ENCODE assay signal across 8 mouse cellular contexts in the genomic region with DNA sequence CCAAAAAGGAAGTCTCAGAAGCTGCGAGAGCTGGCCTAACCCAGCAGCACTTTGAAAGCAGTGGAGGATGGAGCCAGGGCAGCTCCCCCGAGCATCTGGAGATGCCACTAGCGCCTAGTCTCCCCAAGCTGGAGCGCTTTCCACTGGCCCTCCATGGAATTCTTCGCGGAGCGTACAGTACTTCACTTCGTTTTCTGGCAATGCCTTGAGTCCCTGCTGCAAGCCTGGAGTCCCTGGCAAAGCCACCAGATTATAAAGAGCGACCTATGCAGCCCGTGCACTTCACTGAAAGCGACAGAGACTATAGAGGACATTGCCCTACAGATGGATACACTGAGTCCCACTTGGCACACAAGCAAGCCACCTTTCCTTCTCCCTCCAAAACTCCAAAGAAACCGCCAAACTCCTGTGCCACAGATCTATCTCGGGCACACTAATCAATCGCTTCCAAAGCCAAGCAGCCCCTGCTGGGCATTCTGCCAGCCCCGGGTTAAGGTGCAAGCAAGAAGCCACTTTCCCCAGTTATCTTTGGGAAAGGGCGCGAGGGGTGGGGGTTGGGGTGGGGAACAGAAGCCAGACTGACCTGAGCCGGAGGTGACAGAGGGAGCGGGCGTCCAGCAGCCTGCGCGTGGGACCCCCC. TPM values are rescaled to one million over a fixed set of nuclear protein-coding genes. Genes with fewer than 3 reads are reported as not detected.
DNase-seq lines count a peak whose midpoint lies in the region; ATAC-seq and TF ChIP-seq lines count a peak whose summit lies in the region.

No protein-coding gene starts in this region.

- TF ChIP-seq CTCF in ES-Bruce4 (IDR thresholded peaks at IDR 0.05; ENCODE audit: low read depth, low read length): no peak

- no peaks in the 10 kb centered on the region for H3K9me3 ChIP-seq in ES-Bruce4 (replicated peaks; ENCODE audit: control insufficient read depth, insufficient read depth, low read length, poor library complexity, severe bottlenecking)
- H3K9me3 ChIP-seq in embryonic facial prominence, embryonic 15.5 days (replicated peaks): no peaks in the 10 kb centered on the region
- H3K9me3 ChIP-seq in intestine, embryonic 14.5 days (ENCODE audit: control insufficient read depth, low read length): no peaks in the 10 kb centered on the region
- no peaks in the 10 kb centered on the region for H3K9me3 ChIP-seq in stomach, embryonic 16.5 days (replicated peaks; ENCODE audit: control insufficient read depth, low read length)

- peak overlapping the region; percentile 54; the same call in 1 of the 2 replicates for H3K9ac ChIP-seq in ES-Bruce4 (ENCODE audit: low read depth, poor library complexity, severe bottlenecking)
- H3K9ac ChIP-seq in embryonic facial prominence, embryonic 15.5 days: peak overlapping the region; percentile 50
- H3K9ac ChIP-seq in intestine, embryonic 14.5 days (ENCODE audit: low read length): peak overlapping the region; percentile 68
- H3K9ac ChIP-seq in stomach, embryonic 16.5 days (ENCODE audit: low read length): peak overlapping the region; percentile 70

- H3K27ac ChIP-seq in ES-Bruce4 (ENCODE audit: insufficient read depth, low read length): no peak overlapping the region
- H3K27ac ChIP-seq in embryonic facial prominence, embryonic 15.5 days (replicated peaks): peak overlapping the region; percentile 86
- H3K27ac ChIP-seq in intestine, embryonic 14.5 days (ENCODE audit: low read depth): peak overlapping the region; percentile 81
- peak overlapping the region; percentile 72 for H3K27ac ChIP-seq in stomach, embryonic 16.5 days (ENCODE audit: low read length)

- under 1% methylated on average over 22 of the region's 22 CpGs for WGBS in embryonic facial prominence, embryonic 15.5 days
- WGBS in intestine, embryonic 14.5 days: 2% methylated on average over 22 of the region's 22 CpGs
- WGBS in stomach, embryonic 16.5 days: 1% methylated on average over 22 of the region's 22 CpGs

- H3K4me3 ChIP-seq in ES-Bruce4 (ENCODE audit: low read depth, low read length): peak overlapping the region; percentile 74; the same call in 1 of the 2 replicates
- H3K4me3 ChIP-seq in embryonic facial prominence, embryonic 15.5 days (replicated peaks): peak overlapping the region; percentile 56
- peak overlapping the region; percentile 54 for H3K4me3 ChIP-seq in intestine, embryonic 14.5 days (ENCODE audit: low read depth, low read length)
- peak overlapping the region; percentile 55 for H3K4me3 ChIP-seq in stomach, embryonic 16.5 days (replicated peaks; ENCODE audit: low read length)

- no peak for TF ChIP-seq EP300 in ES-Bruce4 (IDR thresholded peaks at IDR 0.05; ENCODE audit: insufficient read depth, low read depth, low read length)

- H3K27me3 ChIP-seq in ES-Bruce4 (ENCODE audit: control insufficient read depth, insufficient read depth, low read length, poor library complexity, severe bottlenecking): peaks cover 14% of the 10 kb centered on the region
- H3K27me3 ChIP-seq in embryonic facial prominence, embryonic 15.5 days: peaks cover 10% of the 10 kb centered on the region; the same call in 1 of the 2 replicates
- H3K27me3 ChIP-seq in intestine, embryonic 14.5 days (replicated peaks; ENCODE audit: control insufficient read depth, insufficient read depth, low read length): peaks cover 21% of the 10 kb centered on the region
- no peaks in the 10 kb centered on the region for H3K27me3 ChIP-seq in stomach, embryonic 16.5 days (ENCODE audit: control insufficient read depth, insufficient read depth, low read length)

- H3K36me3 ChIP-seq in ES-Bruce4 (ENCODE audit: control insufficient read depth, insufficient read depth, low read length, poor library complexity, severe bottlenecking): no peaks in the 10 kb centered on the region
- no peaks in the 10 kb centered on the region for H3K36me3 ChIP-seq in embryonic facial prominence, embryonic 15.5 days
- H3K36me3 ChIP-seq in intestine, embryonic 14.5 days (ENCODE audit: control insufficient read depth, insufficient read depth, low read length): no peaks in the 10 kb centered on the region
- H3K36me3 ChIP-seq in stomach, embryonic 16.5 days (ENCODE audit: control insufficient read depth, insufficient read depth, low read length): no peaks in the 10 kb centered on the region

- peak; percentile 87 for DNase-seq in heart, adult 11 months
- no peak for DNase-seq in heart, adult 9 months (ENCODE audit: low spot score in 2 of 2)
- DNase-seq in intestine, embryonic 14.5 days (ENCODE audit: low spot score): peak; percentile 78
- DNase-seq in lung, postnatal 14 days: peak; percentile 14
- no peak for DNase-seq in thymus, postnatal 0 days (ENCODE audit: low spot score)

- H3K4me2 ChIP-seq in embryonic facial prominence, embryonic 15.5 days (replicated peaks): peak overlapping the region; percentile 79
- peak overlapping the region; percentile 80 for H3K4me2 ChIP-seq in intestine, embryonic 14.5 days (ENCODE audit: low read length)
- peak overlapping the region; percentile 72 for H3K4me2 ChIP-seq in stomach, embryonic 16.5 days (ENCODE audit: low read depth, low read length)

- no peak for TF ChIP-seq POLR2A in ES-Bruce4 (IDR thresholded peaks at IDR 0.05; ENCODE audit: insufficient read depth, low read length)

- ATAC-seq in embryonic facial prominence, embryonic 15.5 days (ENCODE audit: insufficient number of reproducible peaks, low FRiP score, low TSS enrichment, low read depth): no peak
- ATAC-seq in intestine, embryonic 14.5 days (replicated peaks; ENCODE audit: low FRiP score, low TSS enrichment, low read depth): no peak; the same call in 1 of the 2 replicates
- no peak for ATAC-seq in stomach, embryonic 16.5 days (ENCODE audit: insufficient read depth, low FRiP score)

- H3K4me1 ChIP-seq in ES-Bruce4 (ENCODE audit: control insufficient read depth, insufficient read depth, low read length): no peaks in the 10 kb centered on the region
- peaks cover 50% of the 10 kb centered on the region for H3K4me1 ChIP-seq in embryonic facial prominence, embryonic 15.5 days
- peaks cover 23% of the 10 kb centered on the region for H3K4me1 ChIP-seq in intestine, embryonic 14.5 days (replicated peaks; ENCODE audit: control insufficient read depth, insufficient read depth, low read length)
- H3K4me1 ChIP-seq in stomach, embryonic 16.5 days (ENCODE audit: control insufficient read depth, insufficient read depth, low read length): peaks cover 20% of the 10 kb centered on the region

RNA-seq across cellular contexts. Expression of a gene that starts 0.7 kb away (rescaled TPM):
- polyA plus RNA-seq in ES-Bruce4 (2011; ENCODE audit: insufficient read depth, insufficient read length, low read depth, missing spikeins): 3.3 and 4.4 TPM in 2 replicates
- 132 and 136 TPM in 2 replicates for polyA plus RNA-seq in embryonic facial prominence, embryonic 15.5 days (2015; fragmentation: Nextera tagmentation; extraction: Ambion mirVana)
- 62.8 and 64.4 TPM in 2 replicates for polyA plus RNA-seq in intestine, embryonic 14.5 days (2014; fragmentation: Nextera tagmentation; extraction: Ambion mirVana)
- polyA plus RNA-seq in stomach, embryonic 16.5 days (2015; fragmentation: Nextera tagmentation; extraction: Ambion mirVana): 39.6 and 42.8 TPM in 2 replicates
- polyA plus RNA-seq in thymus, postnatal 0 days (2015; fragmentation: Nextera tagmentation; extraction: Ambion mirVana): 3.9 and 5.5 TPM in 2 replicates

RNA-seq across cellular contexts. Expression of a gene that starts 41.7 kb away (rescaled TPM):
- polyA plus RNA-seq in ES-Bruce4 (2011; ENCODE audit: insufficient read depth, insufficient read length, low read depth, missing spikeins): 492 and 525 TPM in 2 replicates
- 583 and 618 TPM in 2 replicates for polyA plus RNA-seq in embryonic facial prominence, embryonic 15.5 days (2015; fragmentation: Nextera tagmentation; extraction: Ambion mirVana)
- polyA plus RNA-seq in intestine, embryonic 14.5 days (2014; fragmentation: Nextera tagmentation; extraction: Ambion mirVana): 747 and 830 TPM in 2 replicates
- polyA plus RNA-seq in stomach, embryonic 16.5 days (2015; fragmentation: Nextera tagmentation; extraction: Ambion mirVana): 647 and 702 TPM in 2 replicates
- 879 and 918 TPM in 2 replicates for polyA plus RNA-seq in thymus, postnatal 0 days (2015; fragmentation: Nextera tagmentation; extraction: Ambion mirVana)

Comparison
In these comparisons a context has a peak if more than half of its experiments do, and no peak if none do; other contexts are left out.
1. DNase-seq: peak in heart, adult 11 months (single experiment), intestine, embryonic 14.5 days (single experiment) and lung, postnatal 14 days (single experiment); none in heart, adult 9 months (0 of 2) and thymus, postnatal 0 days (single experiment).
2. Peak in every context shown above with its lines, with median percentiles within 50 percentile points of each other: H3K4me3 ChIP-seq, H3K9ac ChIP-seq and H3K4me2 ChIP-seq.